Mouse (Mus musculus) cortical plate, adult 2 months (tissue): Measurements from ENCODE around the gene Arhgap44.

Experiments used
- CTCF ChIP-seq: fragments of 200-500 bp; IDR thresholded peaks from 2 replicates; pipeline ENCODE4 v1.5.1; 2011; ENCODE audit warnings: mild to moderate bottlenecking, control low read depth, low read length; ENCODE audit not compliant: insufficient read depth; ENCODE audit errors: extremely low read depth
- POLR2A ChIP-seq: fragments of 200-500 bp; IDR thresholded peaks from 2 replicates; pipeline ENCODE4 v1.6.1; 2011; ENCODE audit warnings: mild to moderate bottlenecking, low read length, control low read depth; ENCODE audit not compliant: insufficient read depth; ENCODE audit errors: extremely low read depth

- TF ChIP-seq POLR2A, result no peak
- no peak for TF ChIP-seq CTCF
These were observed 29.1 kb downstream of the Arhgap44 start for GRCm38 (mm10) chr11:65133661-65134060.
